Mouse (Mus musculus): ENCODE measurements around the gene Asxl2.

DNA sequence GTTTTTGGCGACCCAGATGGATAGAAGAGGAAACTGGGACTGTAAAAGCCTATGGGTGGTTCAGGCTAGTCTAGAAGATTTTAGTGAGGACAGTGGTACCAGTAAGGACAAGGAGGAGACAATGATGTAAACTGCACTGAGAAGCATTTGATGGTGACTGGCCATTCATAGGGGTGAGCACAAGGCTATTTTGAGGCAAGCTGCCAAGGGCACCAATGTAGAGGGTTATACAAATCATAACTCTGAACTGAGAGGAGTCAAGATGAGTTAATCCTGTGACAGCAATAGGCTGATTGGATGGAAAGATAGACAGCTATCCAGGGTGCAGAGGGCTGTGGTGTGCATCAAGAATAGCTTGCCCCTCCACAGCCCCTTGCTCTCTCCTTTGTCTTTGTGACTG, 41.8 kb upstream of the Asxl2 start:
- TF ChIP-seq CTCF (IDR thresholded peaks at IDR 0.05; ENCODE audit: low read depth, low read length) (no peak), POLR2A (IDR thresholded peaks at IDR 0.05; ENCODE audit: borderline replicate concordance, low read depth, low read length) (no peak)
